Mouse (Mus musculus): ENCODE measurements around the gene Lhfpl4. TPM values are rescaled to one million over a fixed set of nuclear protein-coding genes. Genes with fewer than 3 reads are reported as not detected.

Gene Lhfpl4
- total RNA-seq (2021) (1 to 10 TPM; 2.3 to 5.4 TPM), polyA plus RNA-seq (2012; rRNA removed) (3.8 and 5.5 TPM in 2 replicates)
- long read RNA-seq, full-length matches to known transcripts = 1 of 2 reads
- long read RNA-seq, partial matches to known transcripts = 1 of 2 reads
- long read RNA-seq, other reads (novel, unspliced or antisense) = 0 of 2 reads

- no peak for DNase-seq
Observed at GRCm38 (mm10) chr6:113194841-113195595, at the start of gene Lhfpl4. TSS of gene Lhfpl4 (minus strand) at chr6:113195384.

- DNase-seq = no peak
Observed at GRCm38 (mm10) chr6:113242753-113243152, 47.6 kb upstream of the Lhfpl4 start.

- no peak for DNase-seq
Observed at GRCm38 (mm10) chr6:113238442-113238841, 43.3 kb upstream of the Lhfpl4 start.

GRCm38 (mm10) chr6:113237542-113238270 lies 42.5 kb upstream of the Lhfpl4 start, which contains the start of gene Mtmr14:
TSS of gene Mtmr14 (plus strand) at chr6:113237843.
- peak; percentile 100 for DNase-seq

GRCm38 (mm10) chr6:113235141-113235540 lies 40.0 kb upstream of the Lhfpl4 start:
- DNase-seq = no peak

GRCm38 (mm10) chr6:113226705-113227104 lies 31.5 kb upstream of the Lhfpl4 start:
- DNase-seq = no peak

- DNase-seq = no peak
Observed at GRCm38 (mm10) chr6:113225798-113226197, 30.6 kb upstream of the Lhfpl4 start.

- DNase-seq = no peak
Observed at GRCm38 (mm10) chr6:113216280-113216679, 21.1 kb upstream of the Lhfpl4 start.

GRCm38 (mm10) chr6:113195596-113195992 lies 410 bp upstream of the Lhfpl4 start:
- no peak for DNase-seq

GRCm38 (mm10) chr6:113194517-113194840 lies 705 bp downstream of the Lhfpl4 start:
- no peak for DNase-seq

- DNase-seq = peak; percentile 30
Observed at GRCm38 (mm10) chr6:113193765-113194460, 1.3 kb downstream of the Lhfpl4 start.

GRCm38 (mm10) chr6:113184866-113185525 lies 10.2 kb downstream of the Lhfpl4 start:
- DNase-seq = no peak

- no peak for DNase-seq
Observed at GRCm38 (mm10) chr6:113184163-113184562, 11.0 kb downstream of the Lhfpl4 start.

- no peak for DNase-seq
Observed at GRCm38 (mm10) chr6:113179195-113179733, 15.9 kb downstream of the Lhfpl4 start.

GRCm38 (mm10) chr6:113178286-113179194 lies 16.6 kb downstream of the Lhfpl4 start:
- DNase-seq = no peak

- DNase-seq = no peak
Observed at GRCm38 (mm10) chr6:113176613-113177012, 18.6 kb downstream of the Lhfpl4 start.

- no peak for DNase-seq
Observed at GRCm38 (mm10) chr6:113175469-113175868, 19.7 kb downstream of the Lhfpl4 start.

- peak; percentile 71 for DNase-seq
Observed at GRCm38 (mm10) chr6:113172568-113172967, 22.6 kb downstream of the Lhfpl4 start.

- DNase-seq = no peak
Observed at GRCm38 (mm10) chr6:113172011-113172410, 23.2 kb downstream of the Lhfpl4 start.

GRCm38 (mm10) chr6:113170651-113171050 lies 24.5 kb downstream of the Lhfpl4 start:
- no peak for DNase-seq

- no peak for DNase-seq
Observed at GRCm38 (mm10) chr6:113169852-113170251, 25.3 kb downstream of the Lhfpl4 start.

All from adrenal gland, adult 2 months (tissue).